In genomic region chr12:101011017-101011416, GRCm38 (mm10) we compare ENCODE assay signal across 17 mouse cellular contexts. TPM values are rescaled to one million over a fixed set of nuclear protein-coding genes. Genes with fewer than 3 reads are reported as not detected.
DNase-seq lines count a peak whose midpoint lies in the region; ATAC-seq and TF ChIP-seq lines count a peak whose summit lies in the region.
"Had no signal": no experiment of that assay in that cellular context is flagged by ENCODE, and none has a peak within 500 bp of the region (broad histone marks: within the 10 kb centered on the region; RNA-seq: fewer than 3 reads in every experiment).

No protein-coding gene starts in this region.

- no peak overlapping the region for H3K4me3 ChIP-seq in lung, embryonic 16.5 days (ENCODE audit: low read length)
- no peak overlapping the region for H3K4me3 ChIP-seq in CH12.LX (replicated peaks in 1 of 3; ENCODE audit: low read depth in 2 of 3, low read length in 2 of 3, poor library complexity in 1 of 3)
- H3K4me3 ChIP-seq in intestine, postnatal 0 days (ENCODE audit: low read depth, low read length), result no peak overlapping the region
- no peak overlapping the region for H3K4me3 ChIP-seq in stomach, postnatal 0 days (ENCODE audit: low read depth, low read length)
- no peak overlapping the region for H3K4me3 ChIP-seq in hindbrain, embryonic 11.5 days (ENCODE audit: low read depth, low read length)
- H3K4me3 ChIP-seq: embryonic facial prominence, embryonic 13.5 days; hindbrain, embryonic 10.5 days; layer of hippocampus, adult 2 months; limb, embryonic 13.5 days had no signal

- no peak overlapping the region for H3K9ac ChIP-seq in lung, embryonic 16.5 days (ENCODE audit: low read length)
- H3K9ac ChIP-seq in CH12.LX (ENCODE audit: insufficient read depth, low read depth), result 0 out of 2 replicates have a peak overlapping the region, but pooled peaks have one; percentile 16
- no peak overlapping the region; the same call in 1 of the 2 replicates for H3K9ac ChIP-seq in intestine, postnatal 0 days (ENCODE audit: low read depth, low read length)
- no peak overlapping the region for H3K9ac ChIP-seq in stomach, postnatal 0 days (ENCODE audit: low read length)
- no peak overlapping the region for H3K9ac ChIP-seq in hindbrain, embryonic 11.5 days (ENCODE audit: low read depth, low read length)
- H3K9ac ChIP-seq: embryonic facial prominence, embryonic 13.5 days; limb, embryonic 13.5 days had no signal

- no peak for DNase-seq in lung, adult 18-20 months
- no peak for DNase-seq in CH12.LX (ENCODE audit: extremely low read depth)
- DNase-seq in stomach, postnatal 0 days (ENCODE audit: low spot score), result no peak
- DNase-seq in hindbrain, embryonic 11.5 days (ENCODE audit: low spot score), result no peak
- DNase-seq in thymus, adult 18-20 months, result no peak
- DNase-seq: adrenal gland, postnatal 25 days; cerebellum, adult 2 months; kidney, postnatal 10 days; lung, postnatal 10 days had no signal

- dilution Hi-C loops in CH12.LX (cut with MboI; ENCODE audit: extremely low pct_ligation_motif_present, extremely low pct_unique_long_range_greater_than_20kb, low sequenced_read_pairs), result no loop called here

- no peaks in the 10 kb centered on the region for H3K9me3 ChIP-seq in lung, embryonic 16.5 days (ENCODE audit: control insufficient read depth, low read length)
- H3K9me3 ChIP-seq in CH12.LX (replicated peaks; ENCODE audit: low read length), result no peaks in the 10 kb centered on the region
- no peaks in the 10 kb centered on the region for H3K9me3 ChIP-seq in intestine, postnatal 0 days (ENCODE audit: control insufficient read depth)
- H3K9me3 ChIP-seq in stomach, postnatal 0 days (ENCODE audit: control insufficient read depth, low read length), result no peaks in the 10 kb centered on the region
- H3K9me3 ChIP-seq in hindbrain, embryonic 11.5 days (ENCODE audit: control insufficient read depth, low read length), result no peaks in the 10 kb centered on the region
- H3K9me3 ChIP-seq: hindbrain, embryonic 10.5 days; limb, embryonic 13.5 days had no signal

- H3K27ac ChIP-seq in lung, embryonic 16.5 days (ENCODE audit: low read length), result peak overlapping the region; percentile 53
- peak overlapping the region; percentile 67; the same call in 1 of the 2 replicates for H3K27ac ChIP-seq in CH12.LX (ENCODE audit: insufficient read depth, low read depth)
- H3K27ac ChIP-seq in intestine, postnatal 0 days (ENCODE audit: low read depth, low read length), result peak overlapping the region; percentile 81
- H3K27ac ChIP-seq in stomach, postnatal 0 days (replicated peaks), result peak overlapping the region; percentile 49
- H3K27ac ChIP-seq in hindbrain, embryonic 11.5 days (ENCODE audit: low read depth, low read length), result no peak overlapping the region
- H3K27ac ChIP-seq: embryonic facial prominence, embryonic 13.5 days; layer of hippocampus, adult 2 months; limb, embryonic 13.5 days had no signal

- no peak overlapping the region for H3K4me2 ChIP-seq in lung, embryonic 16.5 days (ENCODE audit: low read depth, low read length)
- H3K4me2 ChIP-seq in CH12.LX (ENCODE audit: insufficient read depth, low read depth, poor library complexity, severe bottlenecking), result peak overlapping the region; percentile 26
- no peak overlapping the region for H3K4me2 ChIP-seq in intestine, postnatal 0 days (replicated peaks; ENCODE audit: low read depth)
- H3K4me2 ChIP-seq in stomach, postnatal 0 days (replicated peaks; ENCODE audit: low read depth), result no peak overlapping the region
- no peak overlapping the region for H3K4me2 ChIP-seq in hindbrain, embryonic 11.5 days (replicated peaks; ENCODE audit: low read depth, low read length)
- H3K4me2 ChIP-seq: embryonic facial prominence, embryonic 13.5 days; limb, embryonic 13.5 days had no signal

- H3K4me1 ChIP-seq in lung, embryonic 16.5 days (replicated peaks; ENCODE audit: control insufficient read depth, insufficient read depth, low read length), result peaks cover 55% of the 10 kb centered on the region
- H3K4me1 ChIP-seq in CH12.LX (ENCODE audit: control insufficient read depth in 1 of 2, insufficient read depth in 2 of 2), result peaks cover 66 to 91% of the 10 kb centered on the region in 2 experiments
- H3K4me1 ChIP-seq in intestine, postnatal 0 days (replicated peaks; ENCODE audit: control insufficient read depth, insufficient read depth, low read length), result peaks cover 33% of the 10 kb centered on the region
- H3K4me1 ChIP-seq in stomach, postnatal 0 days (replicated peaks; ENCODE audit: control insufficient read depth, insufficient read depth), result peaks cover 11% of the 10 kb centered on the region; the same call in 1 of the 2 replicates
- H3K4me1 ChIP-seq in hindbrain, embryonic 11.5 days (replicated peaks; ENCODE audit: control insufficient read depth, insufficient read depth, low read length), result peaks cover 14% of the 10 kb centered on the region

- in situ Hi-C loops in CH12.LX (cut with MboI; ENCODE audit: low pct_ligation_motif_present, low pct_unique_long_range_greater_than_20kb, low sequenced_read_pairs), result no loop called here

- TF ChIP-seq POLR2A in CH12.LX (IDR thresholded peaks at IDR 0.05; ENCODE audit: low read depth, low read length), result no peak

- 60% methylated on average over 7 of the region's 7 CpGs for WGBS in lung, embryonic 16.5 days
- WGBS in intestine, postnatal 0 days, result 46% methylated on average over 7 of the region's 7 CpGs
- 65% methylated on average over 7 of the region's 7 CpGs for WGBS in stomach, postnatal 0 days
- WGBS in hindbrain, embryonic 11.5 days, result 88% methylated on average over 7 of the region's 7 CpGs

- peak; percentile 67 for TF ChIP-seq EP300 in CH12.LX (IDR thresholded peaks at IDR 0.05; ENCODE audit: low read length)
- TF ChIP-seq EP300 in stomach, postnatal 0 days (optimal IDR thresholded peaks at IDR 0.05), result no peak

- TF ChIP-seq CTCF in CH12.LX (conservative IDR thresholded peaks at IDR 0.05 in 1 of 2, IDR thresholded peaks at IDR 0.05 in 1 of 2; ENCODE audit: low read depth in 2 of 2, low read length in 2 of 2), result no peak
- TF ChIP-seq CTCF in intestine, postnatal 0 days (IDR thresholded peaks at IDR 0.05; ENCODE audit: low read depth), result no peak
- no peak for TF ChIP-seq CTCF in stomach, postnatal 0 days (IDR thresholded peaks at IDR 0.05; ENCODE audit: low read depth)

- no peak for TF ChIP-seq RAD21 in CH12.LX (IDR thresholded peaks at IDR 0.05; ENCODE audit: low read depth, low read length)

- 0 out of 2 replicates have a peak, but pooled peaks have one; percentile 21 for ATAC-seq in lung, embryonic 16.5 days (ENCODE audit: low read depth)
- ATAC-seq in intestine, postnatal 0 days, result no peak
- ATAC-seq in stomach, postnatal 0 days (ENCODE audit: low FRiP score, low TSS enrichment), result no peak
- ATAC-seq in hindbrain, embryonic 11.5 days (ENCODE audit: low FRiP score), result no peak
- ATAC-seq: forebrain, embryonic 16.5 days; midbrain, embryonic 16.5 days had no signal

- no peaks in the 10 kb centered on the region for H3K36me3 ChIP-seq in lung, embryonic 16.5 days (ENCODE audit: control insufficient read depth, insufficient read depth, low read length)
- peaks cover 0 to 26% of the 10 kb centered on the region in 2 experiments for H3K36me3 ChIP-seq in CH12.LX (replicated peaks in 1 of 2; ENCODE audit: control insufficient read depth in 1 of 2, insufficient read depth in 1 of 2, low read length in 1 of 2)
- H3K36me3 ChIP-seq in intestine, postnatal 0 days (ENCODE audit: control insufficient read depth, insufficient read depth), result no peaks in the 10 kb centered on the region
- H3K36me3 ChIP-seq in stomach, postnatal 0 days (ENCODE audit: control insufficient read depth, insufficient read depth, low read length), result no peaks in the 10 kb centered on the region
- no peaks in the 10 kb centered on the region for H3K36me3 ChIP-seq in hindbrain, embryonic 11.5 days (ENCODE audit: control insufficient read depth, insufficient read depth, low read length)
- H3K36me3 ChIP-seq: embryonic facial prominence, embryonic 13.5 days; limb, embryonic 13.5 days had no signal

- H3K27me3 ChIP-seq in lung, embryonic 16.5 days (ENCODE audit: control insufficient read depth, insufficient read depth, low read depth, low read length), result no peaks in the 10 kb centered on the region
- H3K27me3 ChIP-seq in CH12.LX (replicated peaks), result no peaks in the 10 kb centered on the region
- no peaks in the 10 kb centered on the region for H3K27me3 ChIP-seq in intestine, postnatal 0 days (replicated peaks; ENCODE audit: control insufficient read depth, insufficient read depth, low read length)
- H3K27me3 ChIP-seq in stomach, postnatal 0 days (ENCODE audit: control insufficient read depth, insufficient read depth, low read length), result no peaks in the 10 kb centered on the region
- no peaks in the 10 kb centered on the region for H3K27me3 ChIP-seq in hindbrain, embryonic 11.5 days (ENCODE audit: control insufficient read depth, insufficient read depth, low read length)

- peaks cover 73% of the 10 kb centered on the region for H3K79me2 ChIP-seq in CH12.LX (replicated peaks; ENCODE audit: control insufficient read depth, extremely low read depth, insufficient read depth, poor library complexity, severe bottlenecking)

TF ChIP-seq in CH12.LX, 34 proteins besides CTCF, POLR2A, EP300 and RAD21 (continues in another document):
- TF ChIP-seq MXI1 (IDR thresholded peaks at IDR 0.05; ENCODE audit: low read depth, low read length) (0 out of 2 replicates have a peak, but pooled peaks have one; percentile 16), TCF12 (IDR thresholded peaks at IDR 0.05; ENCODE audit: low read depth, low read length) (peak; percentile 15; the same call in 1 of the 2 replicates), BHLHE40 (IDR thresholded peaks at IDR 0.05; ENCODE audit: low read depth, low read length) (peak; percentile 72), CHD2 (IDR thresholded peaks at IDR 0.05; ENCODE audit: low read length) (0 out of 2 replicates have a peak, but pooled peaks have one; percentile 11), IRF4 (IDR thresholded peaks at IDR 0.05; ENCODE audit: low read depth, low read length) (peak; percentile 87), CHD1 (IDR thresholded peaks at IDR 0.05; ENCODE audit: low read depth, low read length) (no peak), POLR2AphosphoS2 (IDR thresholded peaks at IDR 0.05; ENCODE audit: low read depth, low read length) (no peak), HCFC1 (IDR thresholded peaks at IDR 0.05; ENCODE audit: low read depth, low read length) (no peak), SIN3A (IDR thresholded peaks at IDR 0.05; ENCODE audit: low read length) (0 out of 2 replicates have a peak, but pooled peaks have one; percentile 34), MAFK (IDR thresholded peaks at IDR 0.05; ENCODE audit: insufficient replicate concordance, low read length) (no peak)

RNA-seq across cellular contexts. Expression of gene Ccdc88c, which starts 17.8 kb away (rescaled TPM):
- polyA plus RNA-seq in lung, embryonic 16.5 days (2015; fragmentation: Nextera tagmentation; extraction: Ambion mirVana), result 18.8 and 20.2 TPM in 2 replicates
- total RNA-seq in CH12.LX (2012; rRNA removed) (24.9 and 25.9 TPM in 2 replicates), CH12.LX (2014; rRNA removed) (19.3 and 20.3 TPM in 2 replicates)
- 30.1 and 32.7 TPM in 2 replicates for polyA plus RNA-seq in CH12.LX (2012; ENCODE audit: insufficient read length, low read depth)
- 11.7 and 14.4 TPM in 2 replicates for polyA plus RNA-seq in intestine, postnatal 0 days (2015; fragmentation: Nextera tagmentation; extraction: Ambion mirVana)
- polyA plus RNA-seq in stomach, postnatal 0 days (2015; fragmentation: Nextera tagmentation; extraction: Ambion mirVana), result 5.7 and 6.0 TPM in 2 replicates
- 11.6 and 14.1 TPM in 2 replicates for polyA plus RNA-seq in hindbrain, embryonic 11.5 days (2014; fragmentation: Nextera tagmentation; extraction: Ambion mirVana)
